Mouse (Mus musculus): Measurements from ENCODE around the gene Ensa.

DNA sequence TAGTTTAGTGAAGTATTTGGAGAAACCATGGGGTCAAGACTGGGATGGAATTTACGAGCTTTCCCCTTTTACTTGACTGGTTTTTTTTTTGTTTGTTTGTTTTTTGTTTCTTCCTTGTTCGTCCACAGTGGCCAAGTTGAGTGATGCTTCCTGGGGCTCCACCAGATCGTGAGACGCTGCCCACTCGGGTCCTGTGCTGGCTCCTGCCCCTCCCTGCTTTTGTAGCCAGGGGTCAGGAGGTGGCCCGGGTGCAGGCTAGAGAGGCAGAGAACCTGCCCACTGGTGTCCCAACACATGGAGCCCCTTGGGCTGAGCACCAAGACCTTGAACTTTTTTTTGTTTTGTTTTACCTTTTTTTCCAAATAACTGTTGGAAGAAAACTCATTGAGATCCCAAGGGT is 6.5 kb downstream of the Ensa start:
- TF ChIP-seq CTCF (IDR thresholded peaks at IDR 0.05; ENCODE audit: insufficient read depth, low read depth, low read length) (no peak), POLR2A (IDR thresholded peaks at IDR 0.05; ENCODE audit: insufficient read depth, low read depth, low read length) (no peak)
